Mouse (Mus musculus): ENCODE measurements around the gene D5Ertd579e. TPM values are rescaled to one million over a fixed set of nuclear protein-coding genes. Genes with fewer than 3 reads are reported as not detected.
A peak's percentile ranks its signal among the peaks of the same experiment; 100 is the strongest.

Gene D5Ertd579e
- polyA plus RNA-seq (2014; fragmentation: Nextera tagmentation; extraction: Ambion mirVana), result 27.8 and 32.0 TPM in 2 replicates

DNA sequence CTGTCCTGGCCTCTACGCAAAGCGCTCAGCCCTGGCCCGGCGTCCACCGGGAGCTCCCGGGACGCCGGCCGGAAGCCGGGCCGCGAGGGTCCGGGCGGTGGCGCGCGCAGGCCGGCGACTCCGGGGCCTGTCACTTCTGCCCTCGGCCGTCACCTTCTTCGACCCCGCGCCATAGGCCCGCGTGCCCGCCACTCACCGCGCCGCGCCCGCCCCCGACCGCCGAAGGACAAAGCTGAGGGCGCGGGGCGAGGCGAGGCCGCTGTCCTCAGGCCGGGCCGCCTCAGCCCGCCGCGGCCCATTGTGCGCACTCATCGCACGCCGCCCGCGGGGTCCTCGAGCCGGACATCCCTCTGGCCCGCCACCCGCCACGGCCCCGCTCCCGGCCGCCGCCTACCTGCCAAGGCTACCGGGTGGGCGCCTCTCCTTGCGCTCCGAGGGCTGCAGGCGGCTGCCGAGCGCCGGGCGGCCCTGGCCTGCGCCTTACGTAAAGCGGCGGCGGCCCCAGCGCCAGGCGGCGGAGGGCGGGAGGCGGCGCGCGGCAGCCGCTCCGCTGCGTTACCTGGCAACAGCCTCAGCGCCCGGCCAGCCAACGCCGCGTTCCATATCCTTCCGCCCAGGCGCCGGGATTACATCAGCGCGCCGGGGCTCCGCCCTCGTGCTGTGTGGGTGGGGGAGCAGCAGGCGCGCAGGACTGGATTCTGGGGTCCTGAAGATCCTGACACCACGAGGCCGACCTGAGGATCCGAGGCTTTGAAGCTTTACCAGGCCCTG, at the start of gene D5Ertd579e:
D5Ertd579e (minus strand) TSS at position 564 of the 771 bp plus-strand sequence.
- Histone ChIP-seq H3K27ac (ENCODE audit: low read depth, low read length) (peak within 1 kb of the TSS; percentile 97), H3K9me3 (replicated peaks; ENCODE audit: control insufficient read depth, low read length) (no peaks in the 10 kb centered on the region), H3K4me2 (peak within 1 kb of the TSS; percentile 87), H3K4me1 (ENCODE audit: control insufficient read depth, insufficient read depth, low read length) (peaks cover 38% of the 10 kb centered on the region), H3K9ac (ENCODE audit: low read depth, low read length) (peak within 1 kb of the TSS; percentile 90), H3K36me3 (ENCODE audit: control insufficient read depth, insufficient read depth, low read length) (0 out of 2 replicates have a peak, but pooled peaks cover 2% of the 10 kb centered on the region), H3K4me3 (ENCODE audit: low read depth, low read length) (peak within 1 kb of the TSS; percentile 78), H3K27me3 (ENCODE audit: control insufficient read depth, insufficient read depth, low read length) (no peaks in the 10 kb centered on the region)
- ATAC-seq (replicated peaks; ENCODE audit: insufficient number of reproducible peaks, low FRiP score, low TSS enrichment), result peak; percentile 90
- whole genome bisulfite sequencing (ENCODE audit: insufficient replicate concordance), result under 1% methylated on average over 92 of the region's 104 CpGs

DNA sequence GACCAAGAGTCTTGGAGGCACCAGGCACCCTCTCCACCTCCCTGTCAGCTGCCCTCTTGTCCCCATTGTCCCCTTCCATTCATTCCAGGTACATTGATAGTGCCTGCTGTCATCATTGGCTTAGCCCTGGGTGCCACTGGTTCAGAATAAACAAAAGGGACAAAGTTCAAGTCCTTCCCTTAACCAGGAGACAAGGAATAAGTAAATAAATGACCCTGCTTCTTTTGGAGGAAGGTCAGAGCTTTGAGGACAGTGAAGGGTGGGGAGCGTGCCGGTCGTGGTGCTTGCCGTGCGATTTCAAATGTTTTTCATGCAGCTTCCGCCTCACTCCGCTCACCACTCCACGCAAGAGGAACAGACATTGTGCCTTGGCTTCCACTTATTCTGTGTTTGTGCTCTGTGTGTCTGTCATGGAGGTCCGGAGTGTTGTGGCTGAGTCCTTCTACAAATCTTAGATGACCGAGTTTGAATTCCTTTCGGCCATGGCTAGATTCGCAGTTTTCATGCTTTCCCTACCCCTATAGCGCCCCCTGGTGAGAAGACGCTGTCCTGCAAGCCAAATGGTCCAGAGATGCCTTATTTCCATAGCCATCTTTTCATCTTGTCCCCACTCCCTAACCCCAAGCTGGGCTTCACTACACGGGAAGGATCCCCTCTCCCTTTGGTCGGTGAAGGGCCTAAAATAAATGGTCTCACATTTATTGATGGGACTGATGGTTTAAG, 46.5 kb upstream of the D5Ertd579e start:
- no peak for ATAC-seq (replicated peaks; ENCODE audit: insufficient number of reproducible peaks, low FRiP score, low TSS enrichment)
- H3K4me2 ChIP-seq, result peak overlapping the region; percentile 43; the same call in 1 of the 2 replicates

DNA sequence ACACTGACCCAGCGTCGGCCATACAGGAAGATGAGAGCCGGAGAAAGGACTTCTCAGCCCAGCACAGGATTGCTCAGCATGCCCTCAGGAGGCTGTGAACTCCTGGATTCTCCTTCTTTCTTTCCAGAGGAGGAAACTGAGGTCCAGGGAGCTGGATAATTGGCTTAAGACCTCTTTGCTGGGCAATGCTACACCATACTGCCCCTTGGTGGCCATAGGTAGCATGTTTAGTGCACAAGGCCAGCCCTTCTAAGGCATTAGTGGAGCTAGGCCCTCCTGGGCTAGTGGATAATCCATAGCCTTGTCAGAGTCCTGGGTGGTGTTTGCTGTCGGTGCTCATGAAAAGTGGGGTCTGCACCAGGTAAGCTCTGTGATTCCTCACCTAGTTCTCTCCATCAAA, 44.0 kb upstream of the D5Ertd579e start:
- Histone ChIP-seq H3K27ac (ENCODE audit: low read depth, low read length) (no peak overlapping the region), H3K9me3 (replicated peaks; ENCODE audit: control insufficient read depth, low read length) (no peaks in the 10 kb centered on the region), H3K36me3 (ENCODE audit: control insufficient read depth, insufficient read depth, low read length) (no peaks in the 10 kb centered on the region), H3K4me1 (ENCODE audit: control insufficient read depth, insufficient read depth, low read length) (peaks cover 19% of the 10 kb centered on the region), H3K4me2 (no peak overlapping the region), H3K27me3 (ENCODE audit: control insufficient read depth, insufficient read depth, low read length) (no peaks in the 10 kb centered on the region; the same call in 1 of the 2 replicates), H3K4me3 (ENCODE audit: low read depth, low read length) (no peak overlapping the region), H3K9ac (ENCODE audit: low read depth, low read length) (no peak overlapping the region)
- no peak for ATAC-seq (replicated peaks; ENCODE audit: insufficient number of reproducible peaks, low FRiP score, low TSS enrichment)
- 48% methylated on average over 4 of the region's 4 CpGs for WGBS (ENCODE audit: insufficient replicate concordance)

More for the DNA sequence above, 46.5 kb upstream of the D5Ertd579e start:
- Histone ChIP-seq H3K27me3 (ENCODE audit: control insufficient read depth, insufficient read depth, low read length) (no peaks in the 10 kb centered on the region; the same call in 1 of the 2 replicates), H3K36me3 (ENCODE audit: control insufficient read depth, insufficient read depth, low read length) (no peaks in the 10 kb centered on the region), H3K9ac (ENCODE audit: low read depth, low read length) (0 out of 2 replicates have a peak overlapping the region, but pooled peaks have one; percentile 22), H3K4me3 (ENCODE audit: low read depth, low read length) (no peak overlapping the region), H3K4me1 (ENCODE audit: control insufficient read depth, insufficient read depth, low read length) (peaks cover 25% of the 10 kb centered on the region), H3K27ac (ENCODE audit: low read depth, low read length) (no peak overlapping the region), H3K9me3 (replicated peaks; ENCODE audit: control insufficient read depth, low read length) (no peaks in the 10 kb centered on the region)
- WGBS (ENCODE audit: insufficient replicate concordance), result 41% methylated on average over 16 of the region's 16 CpGs

DNA sequence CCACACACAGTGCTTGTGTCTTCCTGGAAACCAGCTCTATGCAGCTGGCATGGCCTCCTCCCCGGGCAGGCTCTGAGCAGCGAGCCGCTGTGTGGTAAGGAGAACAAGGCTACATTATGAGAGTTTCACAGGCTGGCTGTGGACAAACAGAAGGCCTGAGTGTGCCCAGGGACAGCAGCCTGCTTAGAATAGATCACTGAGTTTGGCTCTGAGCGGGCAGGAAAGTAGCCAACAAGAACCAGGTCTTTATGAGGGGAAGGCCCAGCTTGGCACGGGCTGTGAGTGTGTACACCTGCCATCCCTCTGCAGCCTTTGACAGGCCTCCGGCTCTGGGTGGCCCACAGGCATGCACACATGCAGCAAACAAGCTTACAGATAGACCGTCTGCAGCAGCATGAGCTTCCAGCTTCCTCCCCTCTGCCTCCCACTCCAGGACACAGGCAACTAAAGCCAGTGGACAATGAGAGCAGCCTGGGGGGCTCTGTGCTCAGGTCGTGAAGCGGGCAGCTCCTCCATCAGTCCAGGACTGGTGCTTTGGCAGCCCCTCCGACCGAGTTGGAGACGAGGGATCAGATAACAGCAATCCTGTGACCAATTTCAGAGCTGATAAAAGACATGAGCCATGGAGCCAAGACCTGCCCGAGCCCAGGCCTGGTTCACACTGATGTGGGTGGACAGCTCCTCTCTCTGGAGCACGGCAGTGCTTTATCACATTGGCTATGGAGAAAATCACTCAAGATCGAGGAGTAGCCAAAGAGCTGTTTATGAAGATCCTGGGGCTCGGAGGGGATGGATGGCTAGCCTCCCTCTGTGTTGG, 43.2 kb upstream of the D5Ertd579e start:
- ATAC-seq (replicated peaks; ENCODE audit: insufficient number of reproducible peaks, low FRiP score, low TSS enrichment), result no peak
- no peak overlapping the region for H3K9ac ChIP-seq (ENCODE audit: low read depth, low read length)
- H3K9me3 ChIP-seq (replicated peaks; ENCODE audit: control insufficient read depth, low read length), result no peaks in the 10 kb centered on the region
- H3K36me3 ChIP-seq (ENCODE audit: control insufficient read depth, insufficient read depth, low read length), result no peaks in the 10 kb centered on the region
- peaks cover 19% of the 10 kb centered on the region for H3K4me1 ChIP-seq (ENCODE audit: control insufficient read depth, insufficient read depth, low read length)
- H3K27me3 ChIP-seq (ENCODE audit: control insufficient read depth, insufficient read depth, low read length), result no peaks in the 10 kb centered on the region; the same call in 1 of the 2 replicates
- no peak overlapping the region for H3K4me2 ChIP-seq
- 49% methylated on average over 16 of the region's 16 CpGs for WGBS (ENCODE audit: insufficient replicate concordance)
- H3K4me3 ChIP-seq (ENCODE audit: low read depth, low read length), result no peak overlapping the region
- H3K27ac ChIP-seq (ENCODE audit: low read depth, low read length), result no peak overlapping the region

DNA sequence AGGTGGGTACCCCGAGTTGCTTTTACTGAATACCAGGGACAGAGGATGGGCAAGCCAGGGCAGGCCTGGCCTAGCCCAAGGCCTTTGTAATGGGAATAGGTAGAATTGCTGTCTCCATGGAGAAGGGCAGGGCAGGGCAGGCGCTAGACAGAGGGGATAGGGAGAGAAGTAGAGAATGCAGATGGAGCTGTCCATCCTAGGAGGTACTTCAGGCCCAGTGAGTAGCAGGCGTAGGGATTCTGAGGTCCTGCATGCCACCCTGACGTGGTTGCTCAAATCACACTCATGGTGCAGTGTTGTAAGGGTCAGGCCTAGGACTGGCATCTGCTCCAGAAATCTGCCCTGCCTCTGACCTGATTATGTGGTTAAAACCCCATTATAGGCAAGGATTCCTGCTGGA, 41.9 kb upstream of the D5Ertd579e start:
- H3K27me3 ChIP-seq (ENCODE audit: control insufficient read depth, insufficient read depth, low read length), result no peaks in the 10 kb centered on the region
- no peak overlapping the region for H3K4me3 ChIP-seq (ENCODE audit: low read depth, low read length)
- no peak overlapping the region for H3K27ac ChIP-seq (ENCODE audit: low read depth, low read length)
- ATAC-seq (replicated peaks; ENCODE audit: insufficient number of reproducible peaks, low FRiP score, low TSS enrichment), result no peak
- H3K36me3 ChIP-seq (ENCODE audit: control insufficient read depth, insufficient read depth, low read length), result no peaks in the 10 kb centered on the region
- H3K9ac ChIP-seq (ENCODE audit: low read depth, low read length), result no peak overlapping the region
- WGBS (ENCODE audit: insufficient replicate concordance), result 57% methylated on average over 4 of the region's 4 CpGs
- peaks cover 19% of the 10 kb centered on the region for H3K4me1 ChIP-seq (ENCODE audit: control insufficient read depth, insufficient read depth, low read length)
- H3K9me3 ChIP-seq (replicated peaks; ENCODE audit: control insufficient read depth, low read length), result no peaks in the 10 kb centered on the region
- H3K4me2 ChIP-seq, result no peak overlapping the region

DNA sequence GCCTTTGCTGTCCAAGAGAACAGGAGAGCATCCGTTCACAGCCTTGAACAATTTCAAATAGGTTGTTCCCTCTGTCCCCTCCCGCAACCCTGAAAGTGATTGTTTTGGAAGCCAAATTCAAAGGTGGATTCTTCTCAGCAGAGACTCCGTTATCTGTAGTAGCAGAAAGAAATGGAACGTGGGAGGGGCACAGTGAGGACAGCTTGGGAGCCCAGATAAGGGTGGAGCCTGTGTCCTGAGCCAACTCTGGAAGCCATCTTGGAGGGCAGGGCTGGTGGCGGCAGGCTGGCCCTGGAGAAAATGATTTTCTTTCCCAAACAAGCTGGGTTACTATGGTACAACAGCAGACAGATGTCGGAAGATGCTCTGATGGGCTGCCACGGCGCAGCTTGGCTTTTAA, 40.2 kb upstream of the D5Ertd579e start:
- Histone ChIP-seq H3K4me2 (peak overlapping the region; percentile 39), H3K9ac (ENCODE audit: low read depth, low read length) (no peak overlapping the region), H3K9me3 (replicated peaks; ENCODE audit: control insufficient read depth, low read length) (no peaks in the 10 kb centered on the region), H3K27ac (ENCODE audit: low read depth, low read length) (peak overlapping the region; percentile 70), H3K27me3 (ENCODE audit: control insufficient read depth, insufficient read depth, low read length) (no peaks in the 10 kb centered on the region), H3K4me3 (ENCODE audit: low read depth, low read length) (no peak overlapping the region), H3K36me3 (ENCODE audit: control insufficient read depth, insufficient read depth, low read length) (no peaks in the 10 kb centered on the region), H3K4me1 (ENCODE audit: control insufficient read depth, insufficient read depth, low read length) (peaks cover 26% of the 10 kb centered on the region)
- peak; percentile 82 for ATAC-seq (replicated peaks; ENCODE audit: insufficient number of reproducible peaks, low FRiP score, low TSS enrichment)
- 58% methylated on average over 8 of the region's 8 CpGs for WGBS (ENCODE audit: insufficient replicate concordance)

DNA sequence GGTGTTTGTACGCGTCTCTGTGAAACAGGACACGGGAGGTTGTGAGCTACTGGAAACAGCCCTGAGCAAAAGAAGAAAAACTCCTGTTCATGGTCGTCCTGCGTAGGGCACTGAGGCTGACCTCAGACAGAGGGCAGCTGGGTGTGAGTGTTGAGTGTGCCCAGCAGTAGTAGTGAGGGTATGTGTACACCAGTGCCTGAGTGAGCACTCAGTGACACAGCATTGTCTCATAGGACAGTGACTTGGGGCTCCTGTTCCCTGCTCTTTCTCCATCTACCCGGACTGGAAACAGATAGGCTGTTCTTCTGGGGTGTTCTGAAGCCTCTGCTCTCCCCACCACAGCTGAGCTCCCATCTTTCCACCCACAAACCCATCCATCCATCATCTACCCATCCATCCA, 39.3 kb upstream of the D5Ertd579e start:
- no peak for ATAC-seq (replicated peaks; ENCODE audit: insufficient number of reproducible peaks, low FRiP score, low TSS enrichment)
- peaks cover 28% of the 10 kb centered on the region for H3K4me1 ChIP-seq (ENCODE audit: control insufficient read depth, insufficient read depth, low read length)
- WGBS (ENCODE audit: insufficient replicate concordance), result 82% methylated on average over 6 of the region's 6 CpGs

DNA sequence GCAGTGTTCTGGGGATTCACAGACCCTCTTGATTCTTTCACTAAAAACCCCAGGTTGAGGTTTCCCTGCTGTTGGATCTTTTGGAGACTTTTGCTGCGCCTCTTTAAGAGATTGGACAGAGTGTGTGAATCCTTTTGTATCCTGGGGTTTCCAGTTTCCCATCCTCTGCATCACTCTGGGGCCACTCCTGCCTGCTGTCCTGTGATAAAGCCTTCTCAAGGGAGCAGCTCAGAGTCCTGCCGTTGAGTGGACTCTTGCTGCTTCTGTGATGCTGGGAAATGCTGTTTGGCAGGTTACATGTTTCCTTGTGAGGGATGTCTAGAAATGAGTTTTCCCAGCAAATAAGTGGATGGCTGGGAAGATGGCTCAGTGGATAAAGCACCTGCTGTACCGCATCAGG, 37.6 kb upstream of the D5Ertd579e start:
- Histone ChIP-seq H3K4me3 (ENCODE audit: low read depth, low read length) (no peak overlapping the region), H3K27me3 (ENCODE audit: control insufficient read depth, insufficient read depth, low read length) (no peaks in the 10 kb centered on the region), H3K9me3 (replicated peaks; ENCODE audit: control insufficient read depth, low read length) (no peaks in the 10 kb centered on the region), H3K27ac (ENCODE audit: low read depth, low read length) (no peak overlapping the region), H3K36me3 (ENCODE audit: control insufficient read depth, insufficient read depth, low read length) (no peaks in the 10 kb centered on the region), H3K4me2 (no peak overlapping the region), H3K9ac (ENCODE audit: low read depth, low read length) (no peak overlapping the region), H3K4me1 (ENCODE audit: control insufficient read depth, insufficient read depth, low read length) (peaks cover 14% of the 10 kb centered on the region)
- ATAC-seq (replicated peaks; ENCODE audit: insufficient number of reproducible peaks, low FRiP score, low TSS enrichment), result no peak
- WGBS (ENCODE audit: insufficient replicate concordance), result 66% methylated on average over 3 of the region's 3 CpGs

More for the DNA sequence above, 39.3 kb upstream of the D5Ertd579e start:
- Histone ChIP-seq H3K36me3 (ENCODE audit: control insufficient read depth, insufficient read depth, low read length) (no peaks in the 10 kb centered on the region), H3K27ac (ENCODE audit: low read depth, low read length) (no peak overlapping the region; the same call in 1 of the 2 replicates), H3K9me3 (replicated peaks; ENCODE audit: control insufficient read depth, low read length) (no peaks in the 10 kb centered on the region), H3K27me3 (ENCODE audit: control insufficient read depth, insufficient read depth, low read length) (no peaks in the 10 kb centered on the region), H3K4me3 (ENCODE audit: low read depth, low read length) (no peak overlapping the region), H3K9ac (ENCODE audit: low read depth, low read length) (0 out of 2 replicates have a peak overlapping the region, but pooled peaks have one; percentile 43), H3K4me2 (no peak overlapping the region)

All from heart, embryonic 11.5 days (tissue).